Mouse (Mus musculus): ENCODE data around the gene Arfip2. TPM values are rescaled to one million over a fixed set of nuclear protein-coding genes. Genes with fewer than 3 reads are reported as not detected.

Arfip2 gene
- total and polyA plus RNA-seq, 3 experiments: 22.8 to 57.5 (median 35.3) TPM

DNA sequence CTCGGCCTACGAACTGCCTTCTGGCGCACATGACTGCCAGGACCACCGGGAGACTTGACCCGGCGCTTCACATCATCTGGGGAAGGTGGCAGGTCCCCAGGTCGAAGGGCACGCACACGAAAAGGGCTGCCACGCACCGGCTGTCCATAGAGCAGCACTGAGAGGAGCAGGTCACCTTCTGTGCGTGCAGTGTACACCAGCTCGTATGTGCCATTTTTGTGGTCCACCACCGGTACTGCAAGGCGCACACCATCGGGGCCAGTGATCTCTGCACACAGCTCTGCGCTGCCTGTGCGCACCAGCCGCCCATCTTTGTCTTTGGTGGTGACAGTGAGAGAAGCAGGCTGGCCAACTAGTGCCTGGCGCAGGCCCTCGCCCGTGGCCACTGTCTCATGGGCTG is 22.4 kb downstream of the Arfip2 start:
- DNase-seq (ENCODE audit: low spot score): no peak
- no peak overlapping the region for H3K4me3 ChIP-seq (ENCODE audit: low read depth, low read length)
- H3K36me3 ChIP-seq (replicated peaks): peaks cover 76% of the 10 kb centered on the region
- no peak for ATAC-seq (ENCODE audit: extremely low read depth, insufficient number of reproducible peaks, low FRiP score, poor library complexity, severe bottlenecking)
- TF ChIP-seq CTCF (IDR thresholded peaks at IDR 0.05; ENCODE audit: low read depth, low read length): no peak
- no peak for TF ChIP-seq GATA1 (IDR thresholded peaks at IDR 0.05; ENCODE audit: borderline replicate concordance, low read length)
- TF ChIP-seq POLR2AphosphoS5 (IDR thresholded peaks at IDR 0.05; ENCODE audit: insufficient replicate concordance, low read depth, low read length): no peak
- no peak for TF ChIP-seq TAL1 (conservative IDR thresholded peaks at IDR 0.05; ENCODE audit: low read depth, low read length)
- TF ChIP-seq GATA2 (IDR thresholded peaks at IDR 0.05; ENCODE audit: borderline replicate concordance, low read depth, low read length): no peak
- H3K4me1 ChIP-seq (ENCODE audit: insufficient read depth, low read depth, low read length): no peaks in the 10 kb centered on the region
- H3K27me3 ChIP-seq (ENCODE audit: insufficient read depth, low read length): no peaks in the 10 kb centered on the region
- no peaks in the 10 kb centered on the region for H3K9me3 ChIP-seq (replicated peaks)

DNA sequence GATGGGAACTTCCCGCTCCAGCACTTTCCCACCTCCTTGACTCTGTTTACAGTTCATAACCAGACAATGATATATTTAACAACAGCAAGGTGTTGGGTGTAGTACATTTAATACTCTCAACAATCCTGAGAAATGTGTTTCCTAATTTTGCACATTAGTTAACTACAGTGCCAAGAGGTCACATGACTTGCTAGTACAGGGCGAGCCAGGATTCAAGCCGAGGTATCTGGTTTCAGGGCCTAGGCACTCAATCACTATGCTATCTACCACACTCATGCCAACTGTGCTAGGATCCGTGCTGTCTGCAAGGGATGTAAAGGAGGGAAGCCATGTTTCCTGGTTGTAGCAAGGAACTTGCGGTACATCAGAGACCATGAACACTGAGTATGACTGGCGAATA is 23.7 kb downstream of the Arfip2 start:
- TF ChIP-seq TAL1 (conservative IDR thresholded peaks at IDR 0.05; ENCODE audit: low read depth, low read length) (no peak), CTCF (IDR thresholded peaks at IDR 0.05; ENCODE audit: low read depth, low read length) (no peak), GATA1 (IDR thresholded peaks at IDR 0.05; ENCODE audit: borderline replicate concordance, low read length) (no peak), GATA2 (IDR thresholded peaks at IDR 0.05; ENCODE audit: borderline replicate concordance, low read depth, low read length) (no peak), POLR2AphosphoS5 (IDR thresholded peaks at IDR 0.05; ENCODE audit: insufficient replicate concordance, low read depth, low read length) (no peak)
- Histone ChIP-seq H3K36me3 (replicated peaks) (peaks cover 78% of the 10 kb centered on the region), H3K27me3 (ENCODE audit: insufficient read depth, low read length) (no peaks in the 10 kb centered on the region), H3K9me3 (replicated peaks) (no peaks in the 10 kb centered on the region), H3K4me3 (ENCODE audit: low read depth, low read length) (no peak overlapping the region), H3K4me1 (ENCODE audit: insufficient read depth, low read depth, low read length) (no peaks in the 10 kb centered on the region)
- ATAC-seq (ENCODE audit: extremely low read depth, insufficient number of reproducible peaks, low FRiP score, poor library complexity, severe bottlenecking): no peak
- DNase-seq (ENCODE audit: low spot score): no peak

DNA sequence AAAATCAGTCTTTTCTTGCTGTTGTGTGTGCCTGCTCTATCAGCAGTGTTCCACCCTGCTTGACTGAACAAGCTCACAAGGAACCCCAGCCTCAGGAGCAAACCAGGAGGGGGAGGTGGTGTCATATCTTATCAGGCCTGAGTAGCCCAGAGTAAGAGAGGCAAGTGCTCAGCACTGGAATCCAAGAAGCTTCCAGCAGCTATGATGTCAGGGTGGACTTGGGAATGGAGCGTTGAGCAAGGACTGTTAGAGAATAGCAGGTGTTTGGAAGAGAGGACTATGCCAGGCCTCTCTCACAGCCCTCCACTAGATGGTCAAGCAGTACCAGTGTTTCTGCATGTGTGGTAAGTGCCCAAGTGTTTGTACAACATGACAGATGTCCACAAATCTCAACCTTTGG is 24.5 kb downstream of the Arfip2 start:
- no peaks in the 10 kb centered on the region for H3K9me3 ChIP-seq (replicated peaks)
- H3K4me1 ChIP-seq (ENCODE audit: insufficient read depth, low read depth, low read length): no peaks in the 10 kb centered on the region
- H3K4me3 ChIP-seq (ENCODE audit: low read depth, low read length): no peak overlapping the region
- no peak for DNase-seq (ENCODE audit: low spot score)
- H3K27me3 ChIP-seq (ENCODE audit: insufficient read depth, low read length): no peaks in the 10 kb centered on the region
- ATAC-seq (ENCODE audit: extremely low read depth, insufficient number of reproducible peaks, low FRiP score, poor library complexity, severe bottlenecking): no peak
- TF ChIP-seq POLR2AphosphoS5 (IDR thresholded peaks at IDR 0.05; ENCODE audit: insufficient replicate concordance, low read depth, low read length): no peak
- TF ChIP-seq CTCF (IDR thresholded peaks at IDR 0.05; ENCODE audit: low read depth, low read length): no peak
- TF ChIP-seq GATA2 (IDR thresholded peaks at IDR 0.05; ENCODE audit: borderline replicate concordance, low read depth, low read length): no peak
- no peak for TF ChIP-seq GATA1 (IDR thresholded peaks at IDR 0.05; ENCODE audit: borderline replicate concordance, low read length)
- TF ChIP-seq TAL1 (conservative IDR thresholded peaks at IDR 0.05; ENCODE audit: low read depth, low read length): no peak
- H3K36me3 ChIP-seq (replicated peaks): peaks cover 78% of the 10 kb centered on the region

DNA sequence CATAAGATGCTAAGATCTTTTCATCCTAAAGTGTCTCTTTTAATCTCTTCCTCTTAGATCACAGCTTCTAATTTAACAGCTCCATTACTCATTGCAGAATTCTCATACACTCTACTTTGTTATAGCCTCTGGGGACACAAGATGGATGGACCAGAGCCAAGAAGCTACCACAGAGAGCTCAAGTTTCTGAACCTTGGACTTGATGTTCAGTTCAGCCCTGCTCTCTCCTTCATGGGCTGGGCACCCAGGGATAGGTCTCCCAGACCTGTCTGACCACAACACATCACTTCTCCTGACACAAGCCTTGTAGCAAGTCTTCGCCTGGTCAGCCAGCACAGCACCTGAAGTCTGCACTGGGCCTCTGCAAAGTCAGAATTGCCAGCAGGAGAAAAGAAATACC is 25.8 kb downstream of the Arfip2 start:
- H3K36me3 ChIP-seq (replicated peaks): peaks cover 68% of the 10 kb centered on the region
- DNase-seq (ENCODE audit: low spot score): no peak
- no peak for TF ChIP-seq POLR2AphosphoS5 (IDR thresholded peaks at IDR 0.05; ENCODE audit: insufficient replicate concordance, low read depth, low read length)
- no peak for TF ChIP-seq GATA2 (IDR thresholded peaks at IDR 0.05; ENCODE audit: borderline replicate concordance, low read depth, low read length)
- TF ChIP-seq TAL1 (conservative IDR thresholded peaks at IDR 0.05; ENCODE audit: low read depth, low read length): no peak
- TF ChIP-seq CTCF (IDR thresholded peaks at IDR 0.05; ENCODE audit: low read depth, low read length): no peak

DNA sequence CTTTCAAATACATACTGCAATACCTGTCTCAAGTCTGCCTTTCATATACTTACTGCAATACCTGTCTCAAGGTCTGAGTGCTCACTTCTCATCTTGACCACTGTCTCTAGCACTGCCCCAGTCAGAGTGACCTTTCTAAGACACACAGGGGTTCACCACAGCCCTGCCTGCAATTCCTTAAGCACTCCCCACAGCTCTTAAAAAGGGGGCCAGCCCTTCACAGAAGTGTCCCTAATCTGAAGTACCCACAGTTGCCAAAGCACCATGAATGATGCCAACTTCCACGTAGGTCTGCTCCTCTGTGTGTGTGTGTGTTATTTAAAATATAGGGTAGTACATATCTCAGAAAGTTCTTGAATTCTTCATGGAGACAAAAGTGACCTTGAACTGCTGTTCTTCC is 28.4 kb downstream of the Arfip2 start:
- no peak for ATAC-seq (ENCODE audit: extremely low read depth, insufficient number of reproducible peaks, low FRiP score, poor library complexity, severe bottlenecking)
- TF ChIP-seq CTCF (IDR thresholded peaks at IDR 0.05; ENCODE audit: low read depth, low read length): no peak
- no peak for TF ChIP-seq GATA2 (IDR thresholded peaks at IDR 0.05; ENCODE audit: borderline replicate concordance, low read depth, low read length)
- no peak for TF ChIP-seq GATA1 (IDR thresholded peaks at IDR 0.05; ENCODE audit: borderline replicate concordance, low read length)
- TF ChIP-seq TAL1 (conservative IDR thresholded peaks at IDR 0.05; ENCODE audit: low read depth, low read length): no peak
- no peak for TF ChIP-seq POLR2AphosphoS5 (IDR thresholded peaks at IDR 0.05; ENCODE audit: insufficient replicate concordance, low read depth, low read length)
- H3K36me3 ChIP-seq (replicated peaks): peaks cover 42% of the 10 kb centered on the region
- H3K27me3 ChIP-seq (ENCODE audit: insufficient read depth, low read length): no peaks in the 10 kb centered on the region; the same call in 1 of the 2 replicates
- no peaks in the 10 kb centered on the region for H3K4me1 ChIP-seq (ENCODE audit: insufficient read depth, low read depth, low read length)
- no peaks in the 10 kb centered on the region for H3K9me3 ChIP-seq (replicated peaks)
- no peak overlapping the region for H3K4me3 ChIP-seq (ENCODE audit: low read depth, low read length)
- DNase-seq (ENCODE audit: low spot score): no peak

More for the DNA sequence above, 25.8 kb downstream of the Arfip2 start:
- Histone ChIP-seq H3K27me3 (ENCODE audit: insufficient read depth, low read length) (no peaks in the 10 kb centered on the region), H3K9me3 (replicated peaks) (no peaks in the 10 kb centered on the region), H3K4me3 (ENCODE audit: low read depth, low read length) (no peak overlapping the region), H3K4me1 (ENCODE audit: insufficient read depth, low read depth, low read length) (no peaks in the 10 kb centered on the region)
- no peak for ATAC-seq (ENCODE audit: extremely low read depth, insufficient number of reproducible peaks, low FRiP score, poor library complexity, severe bottlenecking)

DNA sequence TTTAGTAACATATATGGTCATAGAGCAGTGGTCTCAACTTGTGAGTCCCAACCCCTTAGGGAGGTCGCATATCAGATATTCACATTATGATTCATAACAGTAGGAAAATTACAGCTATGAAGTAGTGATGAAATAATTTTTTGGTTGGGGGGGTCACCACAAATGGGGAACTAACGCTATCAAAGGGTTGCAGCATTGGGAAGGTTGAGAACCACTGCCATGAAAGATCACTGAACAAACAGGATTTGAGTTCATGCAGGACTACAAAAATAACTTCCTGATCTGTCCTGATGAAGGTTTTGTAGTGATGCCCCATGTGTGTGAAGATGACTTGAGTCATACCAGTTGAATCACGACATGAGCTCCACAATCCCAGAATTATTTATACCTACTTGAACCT is 31.7 kb downstream of the Arfip2 start:
- no peak for ATAC-seq (ENCODE audit: extremely low read depth, insufficient number of reproducible peaks, low FRiP score, poor library complexity, severe bottlenecking)
- H3K4me1 ChIP-seq (ENCODE audit: insufficient read depth, low read depth, low read length): no peaks in the 10 kb centered on the region

More for the DNA sequence above, 31.7 kb downstream of the Arfip2 start:
- no peak for TF ChIP-seq GATA2 (IDR thresholded peaks at IDR 0.05; ENCODE audit: borderline replicate concordance, low read depth, low read length)
- no peak for TF ChIP-seq TAL1 (conservative IDR thresholded peaks at IDR 0.05; ENCODE audit: low read depth, low read length)
- no peak for TF ChIP-seq GATA1 (IDR thresholded peaks at IDR 0.05; ENCODE audit: borderline replicate concordance, low read length)
- TF ChIP-seq CTCF (IDR thresholded peaks at IDR 0.05; ENCODE audit: low read depth, low read length): no peak
- TF ChIP-seq POLR2AphosphoS5 (IDR thresholded peaks at IDR 0.05; ENCODE audit: insufficient replicate concordance, low read depth, low read length): no peak
- Histone ChIP-seq H3K9me3 (replicated peaks) (no peaks in the 10 kb centered on the region), H3K4me3 (ENCODE audit: low read depth, low read length) (no peak overlapping the region), H3K27me3 (ENCODE audit: insufficient read depth, low read length) (no peaks in the 10 kb centered on the region; the same call in 1 of the 2 replicates), H3K36me3 (replicated peaks) (peaks cover 22% of the 10 kb centered on the region)
- DNase-seq (ENCODE audit: low spot score): no peak

Data from G1E (cell line).